Mouse (Mus musculus): Measurements from ENCODE around the gene Tmem94. TPM values are rescaled to one million over a fixed set of nuclear protein-coding genes. Genes with fewer than 3 reads are reported as not detected.

The Tmem94 gene
- polyA plus RNA-seq, 1 experiment from 2014 or later: 16.4 TPM

GRCm38 (mm10) chr11:115837606-115838345 lies 72.5 kb downstream of the Tmem94 start:
- ATAC-seq (ENCODE audit: low FRiP score) (no peak), DNase-seq (ENCODE audit: low spot score) (no peak)
- Histone ChIP-seq H3K9me3 (ENCODE audit: control insufficient read depth, low read length) (no peaks in the 10 kb centered on the region), H3K27me3 (ENCODE audit: control insufficient read depth, insufficient read depth, low read length) (no peaks in the 10 kb centered on the region), H3K36me3 (ENCODE audit: control insufficient read depth, insufficient read depth, low read length) (no peaks in the 10 kb centered on the region), H3K4me3 (ENCODE audit: low read depth, low read length) (no peak overlapping the region), H3K27ac (ENCODE audit: low read depth, low read length) (no peak overlapping the region), H3K9ac (ENCODE audit: low read depth, low read length) (no peak overlapping the region), H3K4me1 (replicated peaks; ENCODE audit: control insufficient read depth, insufficient read depth, low read length) (peaks cover 2% of the 10 kb centered on the region), H3K4me2 (replicated peaks; ENCODE audit: low read depth, low read length) (no peak overlapping the region)
- 95% methylated on average over 22 of the region's 22 CpGs for WGBS

GRCm38 (mm10) chr11:115838895-115839311 lies 73.7 kb downstream of the Tmem94 start:
- ATAC-seq (ENCODE audit: low FRiP score) (no peak), DNase-seq (ENCODE audit: low spot score) (no peak)
- no peak overlapping the region for H3K9ac ChIP-seq (ENCODE audit: low read depth, low read length)
- no peak overlapping the region for H3K4me3 ChIP-seq (ENCODE audit: low read depth, low read length)
- no peaks in the 10 kb centered on the region for H3K27me3 ChIP-seq (ENCODE audit: control insufficient read depth, insufficient read depth, low read length)
- 69% methylated on average over 3 of the region's 4 CpGs for WGBS
- no peaks in the 10 kb centered on the region for H3K36me3 ChIP-seq (ENCODE audit: control insufficient read depth, insufficient read depth, low read length)
- no peaks in the 10 kb centered on the region for H3K4me1 ChIP-seq (replicated peaks; ENCODE audit: control insufficient read depth, insufficient read depth, low read length)
- H3K9me3 ChIP-seq (ENCODE audit: control insufficient read depth, low read length): no peaks in the 10 kb centered on the region
- no peak overlapping the region for H3K27ac ChIP-seq (ENCODE audit: low read depth, low read length)
- H3K4me2 ChIP-seq (replicated peaks; ENCODE audit: low read depth, low read length): no peak overlapping the region

- Histone ChIP-seq H3K9ac (ENCODE audit: low read depth, low read length) (no peak overlapping the region), H3K4me3 (ENCODE audit: low read depth, low read length) (no peak overlapping the region), H3K4me1 (replicated peaks; ENCODE audit: control insufficient read depth, insufficient read depth, low read length) (no peaks in the 10 kb centered on the region; the same call in 1 of the 2 replicates), H3K4me2 (replicated peaks; ENCODE audit: low read depth, low read length) (no peak overlapping the region), H3K9me3 (ENCODE audit: control insufficient read depth, low read length) (no peaks in the 10 kb centered on the region), H3K27me3 (ENCODE audit: control insufficient read depth, insufficient read depth, low read length) (no peaks in the 10 kb centered on the region), H3K27ac (ENCODE audit: low read depth, low read length) (no peak overlapping the region), H3K36me3 (ENCODE audit: control insufficient read depth, insufficient read depth, low read length) (no peaks in the 10 kb centered on the region)
- ATAC-seq (ENCODE audit: low FRiP score) (no peak), DNase-seq (ENCODE audit: low spot score) (no peak)
- 62% methylated on average over 3 of the region's 3 CpGs for WGBS
These were observed 74.5 kb downstream of the Tmem94 start for GRCm38 (mm10) chr11:115839732-115840131.

GRCm38 (mm10) chr11:115841044-115841443 lies 75.8 kb downstream of the Tmem94 start:
- no peak for ATAC-seq (ENCODE audit: low FRiP score)
- WGBS: 85% methylated on average over 6 of the region's 6 CpGs
- Histone ChIP-seq H3K36me3 (ENCODE audit: control insufficient read depth, insufficient read depth, low read length) (no peaks in the 10 kb centered on the region), H3K27me3 (ENCODE audit: control insufficient read depth, insufficient read depth, low read length) (no peaks in the 10 kb centered on the region), H3K4me1 (replicated peaks; ENCODE audit: control insufficient read depth, insufficient read depth, low read length) (no peaks in the 10 kb centered on the region; the same call in 1 of the 2 replicates), H3K4me3 (ENCODE audit: low read depth, low read length) (no peak overlapping the region), H3K4me2 (replicated peaks; ENCODE audit: low read depth, low read length) (no peak overlapping the region), H3K9ac (ENCODE audit: low read depth, low read length) (no peak overlapping the region), H3K9me3 (ENCODE audit: control insufficient read depth, low read length) (no peaks in the 10 kb centered on the region), H3K27ac (ENCODE audit: low read depth, low read length) (no peak overlapping the region)
- DNase-seq (ENCODE audit: low spot score): no peak

- no peak overlapping the region for H3K4me2 ChIP-seq (replicated peaks; ENCODE audit: low read depth, low read length)
- peak overlapping the region; percentile 17; the same call in 1 of the 2 replicates for H3K27ac ChIP-seq (ENCODE audit: low read depth, low read length)
- no peaks in the 10 kb centered on the region for H3K27me3 ChIP-seq (ENCODE audit: control insufficient read depth, insufficient read depth, low read length)
- ATAC-seq (ENCODE audit: low FRiP score) (no peak), DNase-seq (ENCODE audit: low spot score) (no peak)
- 29% methylated on average over 6 of the region's 6 CpGs for WGBS
- no peaks in the 10 kb centered on the region; the same call in 1 of the 2 replicates for H3K4me1 ChIP-seq (replicated peaks; ENCODE audit: control insufficient read depth, insufficient read depth, low read length)
- no peaks in the 10 kb centered on the region for H3K36me3 ChIP-seq (ENCODE audit: control insufficient read depth, insufficient read depth, low read length)
- no peak overlapping the region for H3K4me3 ChIP-seq (ENCODE audit: low read depth, low read length)
- no peaks in the 10 kb centered on the region for H3K9me3 ChIP-seq (ENCODE audit: control insufficient read depth, low read length)
- H3K9ac ChIP-seq (ENCODE audit: low read depth, low read length): no peak overlapping the region
These were observed 76.8 kb downstream of the Tmem94 start for GRCm38 (mm10) chr11:115841961-115842550.

GRCm38 (mm10) chr11:115843141-115843890 lies 78.1 kb downstream of the Tmem94 start:
- H3K4me3 ChIP-seq (ENCODE audit: low read depth, low read length): no peak overlapping the region
- no peak for DNase-seq (ENCODE audit: low spot score)
- 84% methylated on average over 11 of the region's 14 CpGs for WGBS

GRCm38 (mm10) chr11:115843891-115844239 lies 78.6 kb downstream of the Tmem94 start:
- H3K9me3 ChIP-seq (ENCODE audit: control insufficient read depth, low read length): no peaks in the 10 kb centered on the region
- no peaks in the 10 kb centered on the region for H3K27me3 ChIP-seq (ENCODE audit: control insufficient read depth, insufficient read depth, low read length)
- no peaks in the 10 kb centered on the region; the same call in 1 of the 2 replicates for H3K4me1 ChIP-seq (replicated peaks; ENCODE audit: control insufficient read depth, insufficient read depth, low read length)
- H3K4me2 ChIP-seq (replicated peaks; ENCODE audit: low read depth, low read length): no peak overlapping the region
- no peak overlapping the region for H3K9ac ChIP-seq (ENCODE audit: low read depth, low read length)
- no peaks in the 10 kb centered on the region for H3K36me3 ChIP-seq (ENCODE audit: control insufficient read depth, insufficient read depth, low read length)
- ATAC-seq (ENCODE audit: low FRiP score): no peak
- 92% methylated on average over 5 of the region's 5 CpGs for WGBS
- DNase-seq (ENCODE audit: low spot score): no peak
- H3K27ac ChIP-seq (ENCODE audit: low read depth, low read length): no peak overlapping the region
- no peak overlapping the region for H3K4me3 ChIP-seq (ENCODE audit: low read depth, low read length)

More at GRCm38 (mm10) chr11:115843141-115843890, 78.1 kb downstream of the Tmem94 start:
- no peak for ATAC-seq (ENCODE audit: low FRiP score)
- no peak overlapping the region for H3K4me2 ChIP-seq (replicated peaks; ENCODE audit: low read depth, low read length)
- H3K4me1 ChIP-seq (replicated peaks; ENCODE audit: control insufficient read depth, insufficient read depth, low read length): no peaks in the 10 kb centered on the region; the same call in 1 of the 2 replicates
- H3K9me3 ChIP-seq (ENCODE audit: control insufficient read depth, low read length): no peaks in the 10 kb centered on the region
- no peak overlapping the region for H3K27ac ChIP-seq (ENCODE audit: low read depth, low read length)
- H3K27me3 ChIP-seq (ENCODE audit: control insufficient read depth, insufficient read depth, low read length): no peaks in the 10 kb centered on the region
- H3K9ac ChIP-seq (ENCODE audit: low read depth, low read length): no peak overlapping the region
- H3K36me3 ChIP-seq (ENCODE audit: control insufficient read depth, insufficient read depth, low read length): no peaks in the 10 kb centered on the region

- Histone ChIP-seq H3K36me3 (ENCODE audit: control insufficient read depth, insufficient read depth, low read length) (no peaks in the 10 kb centered on the region), H3K27ac (ENCODE audit: low read depth, low read length) (no peak overlapping the region)
These were observed 79.0 kb downstream of the Tmem94 start for GRCm38 (mm10) chr11:115844240-115844639.

More at GRCm38 (mm10) chr11:115844240-115844639, 79.0 kb downstream of the Tmem94 start:
- no peak for ATAC-seq (ENCODE audit: low FRiP score)
- WGBS: 76% methylated on average over 8 of the region's 8 CpGs
- Histone ChIP-seq H3K4me3 (ENCODE audit: low read depth, low read length) (no peak overlapping the region), H3K9me3 (ENCODE audit: control insufficient read depth, low read length) (no peaks in the 10 kb centered on the region), H3K9ac (ENCODE audit: low read depth, low read length) (no peak overlapping the region), H3K27me3 (ENCODE audit: control insufficient read depth, insufficient read depth, low read length) (no peaks in the 10 kb centered on the region), H3K4me1 (replicated peaks; ENCODE audit: control insufficient read depth, insufficient read depth, low read length) (no peaks in the 10 kb centered on the region; the same call in 1 of the 2 replicates), H3K4me2 (replicated peaks; ENCODE audit: low read depth, low read length) (no peak overlapping the region)
- DNase-seq (ENCODE audit: low spot score): no peak

Measured in hindbrain, embryonic 11.5 days (tissue).